Mouse (Mus musculus) MEL (cell line): ENCODE results near the gene Sox10. TPM values are rescaled to one million over a fixed set of nuclear protein-coding genes. Genes with fewer than 3 reads are reported as not detected.

ENCODE experiments used
- DNase-seq: peaks from one replicate; pipeline ENCODE4 v3.0.0; 2011; ENCODE audit warnings: low read depth, low spot score
- H3K27ac ChIP-seq: 2 replicates; pipeline ENCODE4 v1.5.1; 2012; ENCODE audit warnings: low read depth, mild to moderate bottlenecking, control low read depth, low read length, moderate library complexity; ENCODE audit not compliant: control insufficient read depth
- H3K27me3 ChIP-seq, 2 experiments: fragments of 150-350 bp in 1 of 2; sonication (generic) in 1 of 2; 2 replicates each; pipeline ENCODE4 v1.6.1; 2012; ENCODE audit warnings: low read length in 2 of 2, mild to moderate bottlenecking in 2 of 2, improper control_type of control experiment in 1 of 2, moderate library complexity in 1 of 2; ENCODE audit not compliant: insufficient read depth in 2 of 2, control insufficient read depth in 1 of 2
- H3K36me3 ChIP-seq, 2 experiments: 2 replicates each; pipeline ENCODE4 v1.6.1; 2012 to 2014; ENCODE audit warnings: low read length in 2 of 2, improper control_type of control experiment in 1 of 2, inconsistent platforms in 1 of 2, mild to moderate bottlenecking in 1 of 2; ENCODE audit not compliant: insufficient read depth in 2 of 2, control insufficient read depth in 1 of 2
- H3K4me1 ChIP-seq, 2 experiments: fragments of 150-350 bp in 1 of 2; sonication (generic) in 1 of 2; 2 replicates each; pipeline ENCODE4 v1.6.1; 2012; ENCODE audit warnings: low read length in 2 of 2, improper control_type of control experiment in 1 of 2, mild to moderate bottlenecking in 1 of 2; ENCODE audit not compliant: insufficient read depth in 2 of 2, control insufficient read depth in 1 of 2
- H3K4me3 ChIP-seq, 2 experiments: fragments of 150-350 bp in 1 of 2; sonication (generic) in 1 of 2; 2 replicates each; pipeline ENCODE4 v1.5.1; 2012; ENCODE audit warnings: low read depth in 2 of 2, low read length in 2 of 2, mild to moderate bottlenecking in 2 of 2, moderate library complexity in 2 of 2, control low read depth in 1 of 2, improper control_type of control experiment in 1 of 2; ENCODE audit not compliant: control insufficient read depth in 1 of 2, insufficient read depth in 1 of 2
- H3K79me2 ChIP-seq: 2 replicates; pipeline ENCODE4 v1.6.1; 2012; ENCODE audit warnings: mild to moderate bottlenecking, low read length, moderate library complexity; ENCODE audit not compliant: control insufficient read depth, poor library complexity, insufficient read depth
- H3K9ac ChIP-seq: 2 replicates; pipeline ENCODE4 v1.6.1; 2012; ENCODE audit warnings: low read depth, mild to moderate bottlenecking, control low read depth, low read length, moderate library complexity; ENCODE audit not compliant: control insufficient read depth, poor library complexity, severe bottlenecking
- H3K9me3 ChIP-seq: fragments of 150-350 bp; sonication (generic); replicated peaks from 2 replicates; pipeline ENCODE4 v1.6.1; 2012; ENCODE audit warnings: mild to moderate bottlenecking, low read length, improper control_type of control experiment, moderate library complexity; ENCODE audit not compliant: insufficient read depth
- CHD1 ChIP-seq: IDR thresholded peaks from 2 replicates; pipeline ENCODE4 v1.6.1; 2012; ENCODE audit warnings: low read depth, mild to moderate bottlenecking, inconsistent platforms, low read length, improper control_type of control experiment
- CHD2 ChIP-seq: IDR thresholded peaks from 2 replicates; pipeline ENCODE4 v1.6.1; 2011; ENCODE audit warnings: low read length, improper control_type of control experiment
- CTCF ChIP-seq, 3 experiments: IDR thresholded peaks in 2 of 3; conservative IDR thresholded peaks in 1 of 3; 2 replicates each; pipeline ENCODE4 v1.5.1; 2011 to 2012; ENCODE audit warnings: low read length in 3 of 3, low read depth in 2 of 3, mild to moderate bottlenecking in 2 of 3, improper control_type of control experiment in 1 of 3, inconsistent platforms in 1 of 3, mixed read lengths in 1 of 3, moderate library complexity in 1 of 3; ENCODE audit not compliant: control insufficient read depth in 1 of 3, insufficient read depth in 1 of 3, poor library complexity in 1 of 3, severe bottlenecking in 1 of 3
- ELF1 ChIP-seq: IDR thresholded peaks from 2 replicates; pipeline ENCODE4 v1.6.1; 2014; ENCODE audit warnings: low read depth, mild to moderate bottlenecking, inconsistent platforms, low read length, improper control_type of control experiment, moderate library complexity
- EP300 ChIP-seq, 2 experiments: IDR thresholded peaks; 2 replicates each; pipeline ENCODE4 v1.6.1; 2011; ENCODE audit warnings: improper control_type of control experiment in 2 of 2, low read length in 2 of 2, low read depth in 1 of 2, mild to moderate bottlenecking in 1 of 2
- GABPA ChIP-seq: IDR thresholded peaks from 2 replicates; pipeline ENCODE4 v1.6.1; 2012; ENCODE audit warnings: low read depth, mild to moderate bottlenecking, inconsistent platforms, low read length, improper control_type of control experiment, moderate library complexity
- JUND ChIP-seq: IDR thresholded peaks from 2 replicates; pipeline ENCODE4 v1.6.1; 2011; ENCODE audit warnings: low read depth, mild to moderate bottlenecking, improper control_type of control experiment, low read length
- KAT2A ChIP-seq: conservative IDR thresholded peaks from 2 replicates; pipeline ENCODE4 v1.6.1; 2012; ENCODE audit warnings: low read depth, low read length, improper control_type of control experiment, inconsistent platforms
- MXI1 ChIP-seq: IDR thresholded peaks from 2 replicates; pipeline ENCODE4 v1.6.1; 2011; ENCODE audit warnings: mild to moderate bottlenecking, low read depth, low read length, improper control_type of control experiment
- POLR2A ChIP-seq, 2 experiments: IDR thresholded peaks; 2 replicates each; pipeline ENCODE4 v1.6.1; 2011 to 2012; ENCODE audit warnings: low read length in 2 of 2, mild to moderate bottlenecking in 2 of 2, control low read depth in 1 of 2, improper control_type of control experiment in 1 of 2, low read depth in 1 of 2, moderate library complexity in 1 of 2; ENCODE audit not compliant: control insufficient read depth in 1 of 2, insufficient read depth in 1 of 2, poor library complexity in 1 of 2
- RAD21 ChIP-seq: IDR thresholded peaks from 2 replicates; pipeline ENCODE4 v1.6.1; 2011; ENCODE audit warnings: mild to moderate bottlenecking, low read depth, low read length, improper control_type of control experiment
- TAL1 ChIP-seq: IDR thresholded peaks from 2 replicates; pipeline ENCODE4 v1.6.1; 2012; ENCODE audit warnings: mild to moderate bottlenecking, inconsistent platforms, low read length, moderate library complexity, mixed read lengths
- UBTF ChIP-seq: IDR thresholded peaks from 2 replicates; pipeline ENCODE4 v1.6.1; 2012; ENCODE audit warnings: low read depth, mild to moderate bottlenecking, inconsistent platforms, low read length, improper control_type of control experiment, moderate library complexity, borderline replicate concordance; ENCODE audit not compliant: insufficient read depth
- USF2 ChIP-seq, 2 experiments: IDR thresholded peaks; 2 replicates each; pipeline ENCODE4 v1.6.1; 2011 to 2012; ENCODE audit warnings: improper control_type of control experiment in 2 of 2, low read length in 2 of 2, borderline replicate concordance in 1 of 2, inconsistent platforms in 1 of 2, low read depth in 1 of 2, mild to moderate bottlenecking in 1 of 2; ENCODE audit not compliant: insufficient read depth in 1 of 2
- ZC3H11A ChIP-seq: IDR thresholded peaks from 2 replicates; pipeline ENCODE4 v1.6.1; 2012; ENCODE audit warnings: low read depth, mild to moderate bottlenecking, inconsistent platforms, low read length, improper control_type of control experiment
- ZKSCAN1 ChIP-seq: IDR thresholded peaks from 2 replicates; pipeline ENCODE4 v1.6.1; 2012; ENCODE audit warnings: low read depth, mild to moderate bottlenecking, inconsistent platforms, low read length, improper control_type of control experiment, moderate library complexity
- ZMIZ1 ChIP-seq: IDR thresholded peaks from 2 replicates; pipeline ENCODE4 v1.6.1; 2012; ENCODE audit warnings: low read depth, mild to moderate bottlenecking, inconsistent platforms, low read length, improper control_type of control experiment, moderate library complexity
- polyA plus RNA-seq, 2 experiments: library from polyadenylated mRNA; stranded (reverse) in 1 of 2; unstranded in 1 of 2; fragments of >175 nt in 1 of 2; fragments of >200 nt in 1 of 2; gene quantifications; 2 replicates each; pipeline versions ENCODE4 v1.2.1 to v1.2.4; 2012; ENCODE audit warnings: low replicate concordance in 2 of 2, low read depth in 1 of 2; ENCODE audit not compliant: insufficient read length in 2 of 2, insufficient read depth in 1 of 2, missing spikeins in 1 of 2
- total RNA-seq: library from RNA; depleted of rRNA; stranded (reverse); fragments of 300-350 nt; gene quantifications from 2 replicates; pipeline ENCODE4 v1.2.3, GENCODE M21; 2012

The Sox10 gene
- total and polyA plus RNA-seq, 3 experiments = not detected

GRCm38 (mm10) chr15:79185213-79185612, 20.2 kb upstream of the Sox10 start:
- no peaks in the 10 kb centered on the region for H3K9me3 ChIP-seq
- no peak for TF ChIP-seq TAL1
- TF ChIP-seq KAT2A = no peak
- no peak for TF ChIP-seq CTCF (IDR thresholded peaks at IDR 0.05 in 2 of 3, conservative IDR thresholded peaks at IDR 0.05 in 1 of 3; ENCODE audit: control insufficient read depth in 1 of 3, insufficient read depth in 1 of 3, low read depth in 2 of 3, low read length in 3 of 3, poor library complexity in 1 of 3, severe bottlenecking in 1 of 3)
- TF ChIP-seq CHD1 = no peak
- no peak for TF ChIP-seq JUND
- no peak for TF ChIP-seq ELF1
- TF ChIP-seq GABPA = no peak
- no peak for TF ChIP-seq USF2 (IDR thresholded peaks at IDR 0.05; ENCODE audit: borderline replicate concordance in 1 of 2, insufficient read depth in 1 of 2, low read depth in 1 of 2, low read length in 2 of 2)
- TF ChIP-seq ZMIZ1 = no peak
- no peak for TF ChIP-seq MXI1
- TF ChIP-seq ZKSCAN1 = no peak
- TF ChIP-seq POLR2A (IDR thresholded peaks at IDR 0.05; ENCODE audit: control insufficient read depth in 1 of 2, insufficient read depth in 1 of 2, low read depth in 1 of 2, low read length in 2 of 2, poor library complexity in 1 of 2) = no peak
- TF ChIP-seq EP300 (IDR thresholded peaks at IDR 0.05; ENCODE audit: low read depth in 1 of 2, low read length in 2 of 2) = no peak
- TF ChIP-seq RAD21 = no peak
- no peak for TF ChIP-seq UBTF
- no peak for TF ChIP-seq CHD2
- TF ChIP-seq, all 39 proteins: peak for 0
- Histone ChIP-seq H3K79me2 (no peaks in the 10 kb centered on the region), H3K27ac (no peak overlapping the region), H3K4me3 (no peak overlapping the region), H3K27me3 (peaks cover 14 to 19% of the 10 kb centered on the region in 2 experiments), H3K9ac (no peak overlapping the region), H3K36me3 (no peaks in the 10 kb centered on the region), H3K4me1 (no peaks in the 10 kb centered on the region)
- no peak for DNase-seq

GRCm38 (mm10) chr15:79176905-79177304, 11.9 kb upstream of the Sox10 start:
- TF ChIP-seq ZC3H11A (no peak), POLR2A (IDR thresholded peaks at IDR 0.05; ENCODE audit: control insufficient read depth in 1 of 2, insufficient read depth in 1 of 2, low read depth in 1 of 2, low read length in 2 of 2, poor library complexity in 1 of 2) (no peak), UBTF (no peak)
- Histone ChIP-seq H3K79me2 (no peaks in the 10 kb centered on the region), H3K9ac (no peak overlapping the region), H3K27ac (no peak overlapping the region), H3K4me1 (no peaks in the 10 kb centered on the region; a peak in 1 of 4 replicates), H3K4me3 (no peak overlapping the region), H3K27me3 (peaks cover 11 to 17% of the 10 kb centered on the region in 2 experiments), H3K9me3 (no peaks in the 10 kb centered on the region), H3K36me3 (0 out of 4 replicates have a peak, but pooled peaks cover 0 to 2% of the 10 kb centered on the region in 2 experiments)
- DNase-seq = no peak
